Mouse (Mus musculus) embryonic facial prominence, embryonic 10.5 days (tissue): Measurements from ENCODE around the gene Gm20906. TPM values are rescaled to one million over a fixed set of nuclear protein-coding genes. Genes with fewer than 3 reads are reported as not detected.
"Not testable (repeated sequence)": the region's sequence is repeated elsewhere in the genome, so short reads cannot be mapped to it uniquely, and the experiment has no call there.

ENCODE experiments used
- DNase-seq: peaks from one replicate; pipeline ENCODE4 v3.0.0-alpha.2; 2017; ENCODE audit warnings: low spot score
- H3K27ac ChIP-seq: fragments of 300-500 bp; sonication (generic); replicated peaks from 2 replicates; pipeline ENCODE4 v1.5.1; 2016; ENCODE audit warnings: mild to moderate bottlenecking
- H3K27me3 ChIP-seq: fragments of 300-500 bp; sonication (generic); replicated peaks from 2 replicates; pipeline ENCODE4 v1.6.1; 2016; ENCODE audit warnings: low read depth, mild to moderate bottlenecking; ENCODE audit not compliant: poor library complexity, severe bottlenecking
- H3K36me3 ChIP-seq: fragments of 300-500 bp; sonication (generic); replicated peaks from 2 replicates; pipeline ENCODE4 v1.6.1; 2016; ENCODE audit warnings: mild to moderate bottlenecking, moderate library complexity
- H3K4me1 ChIP-seq: fragments of 300-500 bp; sonication (generic); 2 replicates; pipeline ENCODE4 v1.6.1; 2016
- H3K4me3 ChIP-seq: fragments of 300-500 bp; sonication (generic); 2 replicates; pipeline ENCODE4 v1.5.1; 2016; ENCODE audit warnings: mild to moderate bottlenecking, moderate library complexity
- H3K9me3 ChIP-seq: fragments of 300-500 bp; sonication (generic); 2 replicates; pipeline ENCODE4 v1.6.1; 2016; ENCODE audit warnings: mild to moderate bottlenecking
- WGBS: fragments of 180-500 bp; shearing (Covaris S2); methylation state at CpG from one replicate; pipeline ENCODE4 v1.1.7; 2016; 5-methylcytosine and 5-hydroxymethylcytosine counted together
- polyA plus RNA-seq: library from polyadenylated mRNA; unstranded; fragments of >200 nt; fragmentation: Nextera tagmentation; extraction: Ambion mirVana; gene quantifications from 2 replicates; pipeline ENCODE4 v1.2.1, GENCODE M21; 2016

Gm20906 gene
- not detected in 2 replicates for polyA plus RNA-seq

DNA sequence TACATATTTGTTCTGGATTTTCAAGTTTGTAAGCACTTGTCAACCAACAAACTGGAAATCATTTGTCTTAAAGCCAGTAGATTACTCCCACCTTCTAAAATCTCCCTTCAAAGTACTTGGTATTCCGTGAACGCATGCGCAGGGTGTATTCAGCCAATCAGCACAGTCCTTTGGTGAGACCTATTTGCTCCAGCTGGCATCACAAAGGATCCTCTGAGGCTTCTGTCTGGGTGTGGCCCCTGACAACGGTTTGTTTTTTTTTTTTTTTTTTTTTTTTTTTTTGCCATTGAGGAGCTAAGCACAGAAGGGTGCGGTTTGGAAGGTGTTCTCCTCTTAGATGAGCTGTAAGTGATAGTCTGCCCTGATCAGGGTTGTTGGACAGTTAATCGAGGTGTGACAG is at the start of gene Gm20906:
Gene Gm20906, plus strand, starts transcription at position 301 of the 400 bp plus-strand sequence.
- H3K9me3 ChIP-seq, H3K27ac ChIP-seq, H3K36me3 ChIP-seq, DNase-seq, H3K4me1 ChIP-seq, H3K4me3 ChIP-seq, H3K27me3 ChIP-seq: not testable (repeated sequence)
- WGBS = no CpG with 5 or more reads among the region's 6 CpGs
